Mouse (Mus musculus) liver, embryonic 12.5 days (tissue): ENCODE data around the gene Drd2. TPM values are rescaled to one million over a fixed set of nuclear protein-coding genes. Genes with fewer than 3 reads are reported as not detected.

Experiments
- ATAC-seq: fragments of 200-750 bp; cut with Nextera tagmentation; 2 replicates; pipeline ENCODE4 v1.8.0; 2017; ENCODE audit warnings: moderate number of reproducible peaks, mild to moderate bottlenecking, moderate library complexity
- H3K27ac ChIP-seq: fragments of 300-500 bp; sonication (generic); 2 replicates; pipeline ENCODE4 v1.5.1; 2016; ENCODE audit warnings: mild to moderate bottlenecking
- H3K27me3 ChIP-seq: fragments of 300-500 bp; sonication (generic); replicated peaks from 2 replicates; pipeline ENCODE4 v1.6.1; 2016; ENCODE audit warnings: mild to moderate bottlenecking, moderate library complexity
- H3K36me3 ChIP-seq: fragments of 300-500 bp; sonication (generic); 2 replicates; pipeline ENCODE4 v1.6.1; 2016; ENCODE audit warnings: mild to moderate bottlenecking, moderate library complexity
- H3K4me1 ChIP-seq: fragments of 300-500 bp; sonication (generic); 2 replicates; pipeline ENCODE4 v1.6.1; 2016
- H3K4me2 ChIP-seq: fragments of 300-500 bp; sonication (generic); 2 replicates; pipeline ENCODE4 v1.6.1; 2016; ENCODE audit warnings: mild to moderate bottlenecking, moderate library complexity
- H3K4me3 ChIP-seq: fragments of 300-500 bp; sonication (generic); 2 replicates; pipeline ENCODE4 v1.5.1; 2016; ENCODE audit warnings: mild to moderate bottlenecking, moderate library complexity
- H3K9ac ChIP-seq: fragments of 300-500 bp; sonication (generic); 2 replicates; pipeline ENCODE4 v1.6.1; 2016; ENCODE audit warnings: mild to moderate bottlenecking, moderate library complexity
- H3K9me3 ChIP-seq: fragments of 300-500 bp; sonication (generic); replicated peaks from 2 replicates; pipeline ENCODE4 v1.6.1; 2016; ENCODE audit warnings: mild to moderate bottlenecking, moderate library complexity
- WGBS: fragments of 180-500 bp; shearing (Covaris S2); methylation state at CpG from one replicate; pipeline ENCODE4 v1.1.7; 2016; ENCODE audit not compliant: insufficient replicate concordance; 5-methylcytosine and 5-hydroxymethylcytosine counted together
- polyA plus RNA-seq: library from polyadenylated mRNA; unstranded; fragments of >200 nt; fragmentation: Nextera tagmentation; extraction: Ambion mirVana; gene quantifications from 2 replicates; pipeline ENCODE4 v1.2.1, GENCODE M21; 2016

Drd2 gene
- polyA plus RNA-seq, 1 experiment from 2014 or later, result not detected

- Histone ChIP-seq H3K27me3 (no peaks in the 10 kb centered on the region), H3K9me3 (no peaks in the 10 kb centered on the region), H3K27ac (no peak overlapping the region), H3K4me2 (no peak overlapping the region), H3K4me3 (no peak overlapping the region), H3K9ac (no peak overlapping the region), H3K36me3 (no peaks in the 10 kb centered on the region), H3K4me1 (no peaks in the 10 kb centered on the region)
- WGBS, result 60% methylated on average over 3 of the region's 3 CpGs
- ATAC-seq, result no peak
Measured at GRCm38 (mm10) chr9:49456136-49456535, 115.7 kb downstream of the Drd2 start.

Other genes starting within 250 kb of the Drd2 start
- not detected in 2 replicates for gene Gm4894, start 90.1 kb upstream of the Drd2 start, polyA plus RNA-seq
- not detected in 2 replicates for gene Ankk1, start 86.4 kb downstream of the Drd2 start, polyA plus RNA-seq
- 0.23 and 0.33 TPM in 2 replicates for gene Ttc12, start 145.6 kb downstream of the Drd2 start, polyA plus RNA-seq